Mouse (Mus musculus) lung, postnatal 10 days (tissue): ENCODE data around the gene Zhx3.

ENCODE experiments used
- DNase-seq: peaks from one replicate; pipeline ENCODE4 v3.0.0; 2021

The Zhx3 gene

GRCm38 (mm10) chr2:160725877-160726864 is 146.6 kb downstream of the Zhx3 start:
- DNase-seq = no peak

GRCm38 (mm10) chr2:160724536-160724935 is 148.3 kb downstream of the Zhx3 start:
- no peak for DNase-seq

GRCm38 (mm10) chr2:160723613-160724375 is 149.0 kb downstream of the Zhx3 start:
- peak; percentile 3 for DNase-seq

GRCm38 (mm10) chr2:160722714-160723113 is 150.1 kb downstream of the Zhx3 start:
- no peak for DNase-seq

DNA sequence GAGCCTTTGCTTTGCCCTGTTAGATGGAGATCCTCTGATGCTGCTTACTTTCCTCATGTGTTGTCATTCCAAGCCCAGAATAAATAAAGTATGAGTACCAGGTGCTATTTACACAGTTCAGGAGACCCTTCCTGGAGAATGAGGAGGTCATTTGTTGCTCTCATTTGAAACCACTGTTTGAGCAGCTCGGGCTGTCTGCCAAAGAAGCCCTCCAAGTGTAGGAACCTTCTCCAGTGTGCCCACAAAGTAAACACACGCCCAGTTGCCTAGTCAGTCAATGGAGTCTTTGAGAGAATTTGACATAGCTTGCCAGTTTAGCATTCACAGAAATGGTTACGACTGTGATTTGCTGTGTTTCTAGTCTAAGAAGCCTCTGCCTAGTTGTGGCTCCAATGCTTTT is 154.0 kb downstream of the Zhx3 start:
- peak; percentile 79 for DNase-seq

GRCm38 (mm10) chr2:160717269-160717668 is 155.5 kb downstream of the Zhx3 start:
- peak; percentile 56 for DNase-seq

DNA sequence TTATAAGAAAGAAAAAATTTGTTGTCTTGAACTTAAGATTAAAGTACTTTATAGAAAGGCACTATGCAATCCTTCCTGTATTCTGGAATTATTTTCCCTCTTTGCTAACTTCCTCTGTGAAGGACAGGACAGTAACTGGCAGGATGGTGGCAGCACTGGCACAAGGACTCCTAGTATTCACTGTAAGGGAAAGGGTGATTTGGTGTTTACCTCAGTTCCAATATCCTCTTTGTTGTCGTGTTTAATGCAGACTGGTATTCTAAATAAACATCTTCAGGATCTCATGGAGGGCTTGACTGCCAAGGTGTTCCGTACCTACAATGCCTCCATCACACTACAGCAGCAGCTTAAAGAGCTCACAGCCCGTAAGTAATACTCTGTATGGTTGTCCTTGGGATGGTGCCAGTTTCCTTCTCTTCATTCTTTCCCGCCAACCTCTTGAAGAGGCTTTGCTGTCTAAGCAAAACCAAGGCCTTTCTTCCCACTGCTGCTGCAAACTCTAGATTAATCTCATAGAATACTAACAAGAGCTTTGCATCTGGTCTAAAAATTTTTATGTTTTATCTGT is 157.3 kb downstream of the Zhx3 start:
- no peak for DNase-seq

- no peak for DNase-seq
These were observed 165.1 kb downstream of the Zhx3 start for GRCm38 (mm10) chr2:160707673-160708072.

GRCm38 (mm10) chr2:160702824-160703223 is 170.0 kb downstream of the Zhx3 start:
- no peak for DNase-seq

DNA sequence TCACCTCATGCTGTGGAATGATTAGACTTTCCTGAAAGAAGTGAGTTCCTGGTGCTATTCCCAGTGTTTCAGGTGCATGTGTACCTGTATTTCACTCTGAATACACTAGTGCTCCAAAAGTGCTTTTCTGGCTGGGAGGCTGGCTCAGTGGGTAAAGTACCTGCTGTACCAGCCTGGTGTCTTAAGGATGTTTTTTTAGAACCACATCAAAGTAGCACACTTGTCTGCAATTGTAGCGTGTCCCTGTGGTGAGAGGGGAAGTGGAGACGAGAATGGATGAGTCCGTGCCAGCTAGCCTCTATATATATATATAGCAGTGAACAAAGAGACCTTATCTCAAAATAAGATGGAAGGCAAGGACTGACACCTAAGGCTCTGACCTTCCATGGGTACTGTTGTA is 171.2 kb downstream of the Zhx3 start:
- no peak for DNase-seq

DNA sequence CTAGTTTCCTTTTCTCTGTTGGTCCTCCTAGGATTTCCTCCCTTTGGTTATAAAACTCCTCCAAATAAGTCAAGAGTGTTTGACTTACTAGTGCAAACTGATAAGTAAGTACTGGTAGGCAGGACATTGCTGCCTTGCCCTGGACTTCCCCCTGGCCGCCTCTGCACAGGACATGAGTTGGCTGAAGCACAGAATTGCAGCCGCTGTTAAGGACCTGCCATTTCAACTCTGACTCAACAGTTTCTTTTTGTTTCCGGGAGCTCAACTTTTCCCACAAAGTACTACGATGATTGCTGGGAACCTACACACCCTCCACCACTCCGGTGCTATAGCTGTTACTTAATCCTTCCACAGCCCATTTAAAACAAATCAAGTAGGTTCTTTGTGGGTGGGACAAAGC is 172.5 kb downstream of the Zhx3 start:
- DNase-seq = peak; percentile 68
